Mouse (Mus musculus): ENCODE results near the gene Gm17651. TPM values are rescaled to one million over a fixed set of nuclear protein-coding genes. Genes with fewer than 3 reads are reported as not detected.

The Gm17651 gene
- polyA plus RNA-seq, 1 experiment from 2014 or later = not detected

Small RNA genes within 50 kb of the gene (microRNA-seq; reads per million reads assigned to microRNA genes)
- not detected for gene Mir7225

Other genes starting within 250 kb of the Gm17651 start
- gene Chd1l, start 64.5 kb downstream of the Gm17651 start, polyA plus RNA-seq (2015; fragmentation: Nextera tagmentation; extraction: Ambion mirVana) = 15.6 and 15.9 TPM in 2 replicates
- gene Fmo5, start 45.9 kb downstream of the Gm17651 start, polyA plus RNA-seq (2015; fragmentation: Nextera tagmentation; extraction: Ambion mirVana) = 1.6 and 2.0 TPM in 2 replicates
- 6.8 and 7.8 TPM in 2 replicates for gene Prkab2, start 16.5 kb downstream of the Gm17651 start, polyA plus RNA-seq (2015; fragmentation: Nextera tagmentation; extraction: Ambion mirVana)
- 31.8 and 36.6 TPM in 2 replicates for gene Pde4dip, start 214.0 kb upstream of the Gm17651 start, polyA plus RNA-seq (2015; fragmentation: Nextera tagmentation; extraction: Ambion mirVana)
- gene Sec22b, start 226.5 kb upstream of the Gm17651 start, polyA plus RNA-seq (2015; fragmentation: Nextera tagmentation; extraction: Ambion mirVana) = 157 and 165 TPM in 2 replicates

Measured in limb, embryonic 13.5 days (tissue).